Mouse (Mus musculus): ENCODE results near the gene Cnnm2. TPM values are rescaled to one million over a fixed set of nuclear protein-coding genes. Genes with fewer than 3 reads are reported as not detected.

Cnnm2 gene
- polyA plus RNA-seq, 1 experiment from 2014 or later, result 2.5 TPM

DNA sequence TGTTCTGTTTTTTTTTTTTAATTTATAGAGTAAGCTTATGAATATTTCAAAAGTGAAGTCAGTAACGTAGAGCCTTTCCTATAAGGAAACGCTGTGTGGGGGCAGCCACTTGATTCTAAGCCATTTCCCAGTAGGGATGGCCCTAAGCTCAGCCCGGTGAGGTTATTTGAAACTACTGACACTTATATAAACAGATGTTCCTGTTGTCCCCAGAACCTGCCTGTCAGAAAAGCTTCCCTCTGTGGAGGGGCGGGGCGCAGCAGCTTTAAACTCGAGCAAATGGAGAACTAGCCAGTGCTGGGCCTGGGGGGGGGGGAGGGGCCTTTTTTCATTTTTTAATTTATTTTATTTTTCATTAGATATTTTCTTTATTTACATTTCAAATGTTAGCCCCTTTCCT, 102.7 kb downstream of the Cnnm2 start:
- ATAC-seq (ENCODE audit: insufficient number of reproducible peaks, low FRiP score, low TSS enrichment, low read depth) (no peak), DNase-seq (ENCODE audit: low spot score) (no peak)
- no peak overlapping the region for H3K4me2 ChIP-seq (ENCODE audit: low read depth, severe bottlenecking)
- no peak overlapping the region for H3K27ac ChIP-seq (replicated peaks; ENCODE audit: low read depth, low read length)
- 45% methylated on average over 6 of the region's 6 CpGs for WGBS
- no peaks in the 10 kb centered on the region for H3K9me3 ChIP-seq (ENCODE audit: control insufficient read depth, low read length)
- H3K4me3 ChIP-seq (ENCODE audit: low read depth, low read length), result no peak overlapping the region
- no peaks in the 10 kb centered on the region for H3K36me3 ChIP-seq (ENCODE audit: control insufficient read depth, insufficient read depth, low read length)
- H3K27me3 ChIP-seq (ENCODE audit: control insufficient read depth, insufficient read depth, low read length), result no peaks in the 10 kb centered on the region
- H3K9ac ChIP-seq (ENCODE audit: low read length), result no peak overlapping the region
- no peaks in the 10 kb centered on the region for H3K4me1 ChIP-seq (ENCODE audit: control insufficient read depth, insufficient read depth, low read length)

DNA sequence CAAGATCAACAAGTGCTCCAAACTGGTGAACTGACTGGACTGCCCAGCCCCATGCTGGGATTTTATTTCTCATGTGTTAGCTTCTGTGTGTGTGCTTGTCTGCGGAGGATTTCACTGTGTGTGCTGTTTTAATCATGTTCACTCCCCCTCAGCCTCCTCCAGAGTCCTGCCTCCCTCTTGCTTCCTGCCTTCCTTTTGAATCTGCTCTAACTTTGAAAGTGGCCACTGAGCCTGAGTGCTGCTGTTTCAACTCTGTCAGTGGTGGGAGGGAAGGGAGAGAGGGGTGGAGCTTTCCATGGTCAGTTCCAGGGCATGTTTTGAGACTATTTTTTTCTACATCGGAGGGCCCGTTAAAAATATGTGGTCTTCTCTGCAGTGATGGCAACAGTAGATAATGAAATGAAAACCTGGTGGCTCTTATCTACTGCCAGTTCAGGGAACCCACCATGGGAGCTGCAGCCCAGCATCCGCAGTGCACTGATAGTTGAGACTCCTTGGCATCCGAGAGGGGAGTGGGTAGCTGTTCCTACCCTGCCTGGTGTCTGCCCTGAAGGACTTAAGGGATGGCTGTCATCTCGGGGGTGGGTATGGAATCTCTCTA, 103.4 kb downstream of the Cnnm2 start:
- 62% methylated on average over 6 of the region's 6 CpGs for WGBS
- H3K4me1 ChIP-seq (ENCODE audit: control insufficient read depth, insufficient read depth, low read length), result no peaks in the 10 kb centered on the region
- H3K9me3 ChIP-seq (ENCODE audit: control insufficient read depth, low read length), result no peaks in the 10 kb centered on the region
- ATAC-seq (ENCODE audit: insufficient number of reproducible peaks, low FRiP score, low TSS enrichment, low read depth), result no peak
- no peak overlapping the region for H3K4me3 ChIP-seq (ENCODE audit: low read depth, low read length)
- no peaks in the 10 kb centered on the region for H3K36me3 ChIP-seq (ENCODE audit: control insufficient read depth, insufficient read depth, low read length)
- no peak overlapping the region for H3K9ac ChIP-seq (ENCODE audit: low read length)
- H3K4me2 ChIP-seq (ENCODE audit: low read depth, severe bottlenecking), result no peak overlapping the region
- no peaks in the 10 kb centered on the region for H3K27me3 ChIP-seq (ENCODE audit: control insufficient read depth, insufficient read depth, low read length)
- H3K27ac ChIP-seq (replicated peaks; ENCODE audit: low read depth, low read length), result no peak overlapping the region
- DNase-seq (ENCODE audit: low spot score), result no peak

DNA sequence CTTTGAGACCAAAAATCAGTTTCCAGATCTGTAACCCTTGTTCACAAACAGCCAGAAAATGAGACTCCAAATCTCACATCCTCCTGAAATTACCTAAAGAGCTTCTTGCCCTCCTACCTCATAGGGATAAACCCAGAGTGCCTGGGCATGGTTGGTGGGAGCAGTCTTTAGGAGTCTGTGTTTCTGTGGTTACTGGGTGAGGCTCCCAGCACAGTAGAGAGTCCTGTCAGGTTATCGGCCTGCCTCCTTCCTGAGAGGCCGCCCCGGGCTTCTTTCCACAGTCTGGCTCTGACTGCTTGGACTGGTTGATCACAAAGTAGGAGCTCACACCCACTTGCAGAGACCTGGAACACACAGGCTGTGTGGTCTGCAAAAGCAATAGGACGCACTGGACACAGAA, 104.0 kb downstream of the Cnnm2 start:
- ATAC-seq (ENCODE audit: insufficient number of reproducible peaks, low FRiP score, low TSS enrichment, low read depth), result no peak
- 97% methylated on average over 4 of the region's 4 CpGs for WGBS

DNA sequence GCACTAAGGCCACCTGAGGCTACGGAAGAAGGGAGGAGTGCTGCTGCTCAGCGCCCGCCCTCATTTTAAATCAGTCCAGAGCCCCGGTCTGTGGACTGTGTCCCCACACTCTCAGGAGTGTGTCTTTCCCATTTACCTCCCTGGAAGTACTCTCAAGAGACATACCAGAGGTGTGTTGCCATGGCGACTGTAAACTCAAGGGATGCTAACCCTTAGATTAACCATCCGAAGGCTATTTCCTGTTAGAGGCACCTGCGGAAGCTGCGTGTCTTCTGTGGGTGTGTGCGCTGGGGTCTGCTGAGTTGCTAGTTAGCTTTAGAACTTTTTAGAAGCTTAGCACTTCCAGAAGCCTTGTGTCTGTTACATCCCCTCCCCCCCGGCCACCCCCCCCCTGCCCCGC, 107.7 kb downstream of the Cnnm2 start:
- WGBS, result 61% methylated on average over 11 of the region's 11 CpGs
- no peaks in the 10 kb centered on the region for H3K9me3 ChIP-seq (ENCODE audit: control insufficient read depth, low read length)
- no peak overlapping the region for H3K27ac ChIP-seq (replicated peaks; ENCODE audit: low read depth, low read length)
- ATAC-seq (ENCODE audit: insufficient number of reproducible peaks, low FRiP score, low TSS enrichment, low read depth) (no peak), DNase-seq (ENCODE audit: low spot score) (no peak)
- no peaks in the 10 kb centered on the region for H3K27me3 ChIP-seq (ENCODE audit: control insufficient read depth, insufficient read depth, low read length)
- H3K9ac ChIP-seq (ENCODE audit: low read length), result no peak overlapping the region
- H3K4me2 ChIP-seq (ENCODE audit: low read depth, severe bottlenecking), result no peak overlapping the region
- no peaks in the 10 kb centered on the region for H3K36me3 ChIP-seq (ENCODE audit: control insufficient read depth, insufficient read depth, low read length)
- no peak overlapping the region for H3K4me3 ChIP-seq (ENCODE audit: low read depth, low read length)
- H3K4me1 ChIP-seq (ENCODE audit: control insufficient read depth, insufficient read depth, low read length), result no peaks in the 10 kb centered on the region

More for the DNA sequence above, 104.0 kb downstream of the Cnnm2 start:
- Histone ChIP-seq H3K4me1 (ENCODE audit: control insufficient read depth, insufficient read depth, low read length) (no peaks in the 10 kb centered on the region), H3K4me2 (ENCODE audit: low read depth, severe bottlenecking) (no peak overlapping the region), H3K9ac (ENCODE audit: low read length) (no peak overlapping the region), H3K4me3 (ENCODE audit: low read depth, low read length) (no peak overlapping the region), H3K27me3 (ENCODE audit: control insufficient read depth, insufficient read depth, low read length) (no peaks in the 10 kb centered on the region), H3K27ac (replicated peaks; ENCODE audit: low read depth, low read length) (no peak overlapping the region), H3K36me3 (ENCODE audit: control insufficient read depth, insufficient read depth, low read length) (no peaks in the 10 kb centered on the region), H3K9me3 (ENCODE audit: control insufficient read depth, low read length) (no peaks in the 10 kb centered on the region)
- no peak for DNase-seq (ENCODE audit: low spot score)

DNA sequence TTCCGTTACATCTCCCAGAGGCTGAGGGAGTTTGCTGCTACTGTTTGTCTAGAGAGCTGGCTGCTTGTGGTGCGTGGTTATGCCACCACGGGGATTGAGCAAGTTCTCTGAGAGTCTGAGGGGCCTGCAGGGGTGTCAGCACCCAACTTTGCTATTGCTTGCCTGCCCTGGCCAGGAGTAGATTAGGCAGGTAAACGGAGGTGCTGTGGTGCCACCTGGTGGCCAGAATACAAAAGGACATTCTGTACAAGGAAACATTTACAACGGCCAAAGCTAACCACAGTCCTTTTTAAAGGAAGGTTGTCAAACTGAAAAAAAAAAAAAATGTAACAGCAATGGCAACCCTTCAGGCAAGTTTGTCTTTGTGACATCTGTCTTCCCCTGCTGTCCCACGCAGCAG, 108.1 kb downstream of the Cnnm2 start:
- peak; percentile 88 for DNase-seq (ENCODE audit: low spot score)
- no peak overlapping the region for H3K4me2 ChIP-seq (ENCODE audit: low read depth, severe bottlenecking)
- WGBS, result 12% methylated on average over 6 of the region's 6 CpGs
- 0 out of 2 replicates have a peak, but pooled peaks have one; percentile 31 for ATAC-seq (ENCODE audit: insufficient number of reproducible peaks, low FRiP score, low TSS enrichment, low read depth)
- no peaks in the 10 kb centered on the region for H3K4me1 ChIP-seq (ENCODE audit: control insufficient read depth, insufficient read depth, low read length)
- H3K9ac ChIP-seq (ENCODE audit: low read length), result no peak overlapping the region
- no peak overlapping the region for H3K27ac ChIP-seq (replicated peaks; ENCODE audit: low read depth, low read length)
- no peaks in the 10 kb centered on the region for H3K36me3 ChIP-seq (ENCODE audit: control insufficient read depth, insufficient read depth, low read length)
- H3K27me3 ChIP-seq (ENCODE audit: control insufficient read depth, insufficient read depth, low read length), result no peaks in the 10 kb centered on the region
- no peak overlapping the region for H3K4me3 ChIP-seq (ENCODE audit: low read depth, low read length)
- no peaks in the 10 kb centered on the region for H3K9me3 ChIP-seq (ENCODE audit: control insufficient read depth, low read length)

DNA sequence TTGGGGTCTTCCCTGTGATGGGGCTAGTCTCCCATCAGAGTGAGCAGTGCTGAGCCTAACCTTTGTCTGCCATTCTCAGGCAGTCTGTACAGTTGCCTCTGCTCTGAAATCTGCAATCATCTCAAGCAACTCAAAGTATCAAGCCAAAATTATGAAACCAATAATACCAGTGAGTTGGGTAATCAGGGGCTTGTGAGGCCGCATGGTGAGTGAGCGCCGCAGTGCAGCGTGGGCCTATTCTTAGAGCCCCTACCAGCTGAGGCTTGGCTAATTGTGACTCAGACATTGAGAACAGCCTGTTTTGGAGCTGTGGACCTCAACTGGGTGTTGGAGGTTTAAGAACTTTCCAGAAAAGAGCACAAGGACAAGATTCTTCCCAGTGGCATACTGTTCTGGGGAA, 109.7 kb downstream of the Cnnm2 start:
- Histone ChIP-seq H3K4me3 (ENCODE audit: low read depth, low read length) (no peak overlapping the region), H3K4me2 (ENCODE audit: low read depth, severe bottlenecking) (no peak overlapping the region), H3K9ac (ENCODE audit: low read length) (no peak overlapping the region), H3K27ac (replicated peaks; ENCODE audit: low read depth, low read length) (no peak overlapping the region), H3K4me1 (ENCODE audit: control insufficient read depth, insufficient read depth, low read length) (no peaks in the 10 kb centered on the region), H3K36me3 (ENCODE audit: control insufficient read depth, insufficient read depth, low read length) (no peaks in the 10 kb centered on the region), H3K27me3 (ENCODE audit: control insufficient read depth, insufficient read depth, low read length) (no peaks in the 10 kb centered on the region), H3K9me3 (ENCODE audit: control insufficient read depth, low read length) (no peaks in the 10 kb centered on the region)
- DNase-seq (ENCODE audit: low spot score) (no peak), ATAC-seq (ENCODE audit: insufficient number of reproducible peaks, low FRiP score, low TSS enrichment, low read depth) (no peak)
- 93% methylated on average over 4 of the region's 4 CpGs for WGBS

DNA sequence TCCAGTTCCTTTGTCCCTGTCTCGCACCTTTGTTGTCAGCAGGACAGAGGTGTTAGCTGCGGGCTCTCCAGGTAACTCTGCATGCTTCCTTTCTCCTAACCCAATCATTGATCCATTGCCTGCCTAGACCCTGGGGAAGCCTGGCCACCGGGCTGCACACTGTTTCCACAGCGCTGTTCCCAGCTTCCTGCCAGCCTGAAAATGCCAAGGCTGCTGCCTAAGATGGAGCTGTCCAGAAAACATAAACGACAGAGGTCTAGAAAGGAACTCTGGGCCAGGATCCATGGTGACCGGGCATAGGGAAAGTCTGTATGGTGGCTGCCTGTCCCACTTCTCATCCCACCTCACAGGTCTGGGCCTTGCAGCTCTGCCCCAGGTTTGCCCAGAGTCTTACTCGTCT, 110.3 kb downstream of the Cnnm2 start:
- no peak overlapping the region for H3K4me3 ChIP-seq (ENCODE audit: low read depth, low read length)
- no peak overlapping the region for H3K9ac ChIP-seq (ENCODE audit: low read length)
- H3K27me3 ChIP-seq (ENCODE audit: control insufficient read depth, insufficient read depth, low read length), result no peaks in the 10 kb centered on the region
- DNase-seq (ENCODE audit: low spot score), result no peak
- H3K4me1 ChIP-seq (ENCODE audit: control insufficient read depth, insufficient read depth, low read length), result no peaks in the 10 kb centered on the region
- 78% methylated on average over 7 of the region's 7 CpGs for WGBS
- ATAC-seq (ENCODE audit: insufficient number of reproducible peaks, low FRiP score, low TSS enrichment, low read depth), result no peak
- no peak overlapping the region for H3K27ac ChIP-seq (replicated peaks; ENCODE audit: low read depth, low read length)
- H3K4me2 ChIP-seq (ENCODE audit: low read depth, severe bottlenecking), result no peak overlapping the region
- H3K36me3 ChIP-seq (ENCODE audit: control insufficient read depth, insufficient read depth, low read length), result no peaks in the 10 kb centered on the region
- no peaks in the 10 kb centered on the region for H3K9me3 ChIP-seq (ENCODE audit: control insufficient read depth, low read length)

DNA sequence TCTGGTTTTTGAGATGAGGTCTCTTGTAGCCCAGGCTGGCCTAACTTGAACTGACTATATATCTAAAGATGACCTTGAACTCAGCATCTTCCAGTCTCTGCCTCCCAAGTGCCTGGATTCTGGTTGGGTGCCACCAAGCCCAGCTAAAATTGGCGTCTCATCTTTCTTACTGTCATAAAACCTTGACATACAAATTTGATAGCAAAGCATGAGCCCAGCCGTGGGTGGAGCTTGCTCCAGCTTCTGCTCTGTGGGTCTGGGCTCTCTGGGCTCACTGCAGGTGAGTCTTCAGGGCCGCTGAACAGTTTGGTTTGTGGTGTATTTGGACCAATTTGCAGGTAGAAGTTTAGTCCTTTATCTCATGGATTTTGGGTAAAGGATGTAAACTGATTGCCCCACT, 112.5 kb downstream of the Cnnm2 start:
- Histone ChIP-seq H3K9ac (ENCODE audit: low read length) (no peak overlapping the region), H3K27ac (replicated peaks; ENCODE audit: low read depth, low read length) (no peak overlapping the region), H3K9me3 (ENCODE audit: control insufficient read depth, low read length) (no peaks in the 10 kb centered on the region), H3K27me3 (ENCODE audit: control insufficient read depth, insufficient read depth, low read length) (no peaks in the 10 kb centered on the region), H3K36me3 (ENCODE audit: control insufficient read depth, insufficient read depth, low read length) (no peaks in the 10 kb centered on the region), H3K4me3 (ENCODE audit: low read depth, low read length) (no peak overlapping the region), H3K4me2 (ENCODE audit: low read depth, severe bottlenecking) (no peak overlapping the region), H3K4me1 (ENCODE audit: control insufficient read depth, insufficient read depth, low read length) (no peaks in the 10 kb centered on the region)
- ATAC-seq (ENCODE audit: insufficient number of reproducible peaks, low FRiP score, low TSS enrichment, low read depth) (no peak), DNase-seq (ENCODE audit: low spot score) (no peak)
- WGBS, result 82% methylated on average over 3 of the region's 3 CpGs

DNA sequence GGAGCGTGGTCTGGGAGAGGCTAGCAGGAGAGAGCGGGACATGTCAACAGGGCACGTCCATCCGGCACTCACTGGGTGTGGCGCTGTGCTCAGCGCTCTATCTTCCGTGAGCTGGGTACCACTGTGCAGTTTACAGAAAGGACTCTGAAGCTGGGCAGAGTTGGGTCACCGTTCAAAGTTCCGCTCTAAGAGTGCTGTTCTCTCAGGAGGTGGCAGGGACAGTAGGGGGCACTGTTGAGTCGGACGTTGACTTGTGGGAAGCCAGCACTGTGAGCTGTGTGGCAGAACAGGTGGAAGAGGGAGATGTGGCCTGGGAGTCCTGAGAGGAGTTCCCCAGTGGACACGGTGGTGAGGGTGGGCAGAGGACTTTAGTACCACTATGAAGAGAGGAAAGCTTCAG, 114.4 kb downstream of the Cnnm2 start:
- Histone ChIP-seq H3K9ac (ENCODE audit: low read length) (no peak overlapping the region), H3K27me3 (ENCODE audit: control insufficient read depth, insufficient read depth, low read length) (no peaks in the 10 kb centered on the region), H3K4me2 (ENCODE audit: low read depth, severe bottlenecking) (no peak overlapping the region), H3K4me3 (ENCODE audit: low read depth, low read length) (no peak overlapping the region), H3K36me3 (ENCODE audit: control insufficient read depth, insufficient read depth, low read length) (no peaks in the 10 kb centered on the region), H3K27ac (replicated peaks; ENCODE audit: low read depth, low read length) (no peak overlapping the region), H3K9me3 (ENCODE audit: control insufficient read depth, low read length) (no peaks in the 10 kb centered on the region), H3K4me1 (ENCODE audit: control insufficient read depth, insufficient read depth, low read length) (no peaks in the 10 kb centered on the region)
- ATAC-seq (ENCODE audit: insufficient number of reproducible peaks, low FRiP score, low TSS enrichment, low read depth) (no peak), DNase-seq (ENCODE audit: low spot score) (peak; percentile 88)
- WGBS, result 47% methylated on average over 12 of the region's 12 CpGs
